Mouse (Mus musculus) gastrocnemius, adult 2 months (tissue): Measurements from ENCODE around the gene Ank. TPM values are rescaled to one million over a fixed set of nuclear protein-coding genes. Genes with fewer than 3 reads are reported as not detected.

Source experiments
- DNase-seq: peaks from one replicate; pipeline ENCODE4 v3.0.0; 2022
- H3K27ac ChIP-seq: fragments of 200-600 bp; 2 replicates; pipeline ENCODE4 v1.8.1; 2022; ENCODE audit warnings: mild to moderate bottlenecking
- H3K4me3 ChIP-seq: fragments of 200-600 bp; 2 replicates; pipeline ENCODE4 v1.8.1; 2022; ENCODE audit warnings: mild to moderate bottlenecking, moderate library complexity
- CTCF ChIP-seq: fragments of 200-600 bp; IDR thresholded peaks from 2 replicates; pipeline ENCODE4 v1.8.1; 2022; ENCODE audit warnings: antibody characterized with exemption, mild to moderate bottlenecking, moderate library complexity
- intact Hi-C: fragments of 180-260 bp; cut with DNase I; formaldehyde crosslinking; loops from one replicate; pipeline ENCODE4 v1.15.1; 2025
- total RNA-seq, 2 experiments: library from RNA; stranded (reverse); gene quantifications; 2 replicates each; pipeline ENCODE4 v1.2.3; 2021

The Ank gene
- total RNA-seq, 2 experiments from 2014 or later = 134 to 142 TPM

GRCm38 (mm10) chr15:27503801-27504730 is 37.6 kb downstream of the Ank start:
- no peak for TF ChIP-seq CTCF
- Histone ChIP-seq H3K27ac (peak overlapping the region; percentile 93), H3K4me3 (peak overlapping the region; percentile 36)
- intact Hi-C loops = loop anchor here (5.0 kb wide), 1 partner anchor 37 kb away; the partner anchor contains the start of gene Ank
- peak; percentile 76 for DNase-seq

GRCm38 (mm10) chr15:27506127-27506886 is 39.8 kb downstream of the Ank start:
- Histone ChIP-seq H3K4me3 (no peak overlapping the region), H3K27ac (peak overlapping the region; percentile 93)
- TF ChIP-seq CTCF = no peak
- DNase-seq = peak; percentile 60
- intact Hi-C loops = loop anchor here (5.0 kb wide), 1 partner anchor 36 kb away; no protein-coding TSS in a partner anchor

GRCm38 (mm10) chr15:27506893-27507596 is 40.6 kb downstream of the Ank start:
- TF ChIP-seq CTCF = no peak
- H3K4me3 ChIP-seq = no peak overlapping the region
- intact Hi-C loops = loop anchor here (5.0 kb wide), 1 partner anchor 35 kb away; no protein-coding TSS in a partner anchor
- H3K27ac ChIP-seq = peak overlapping the region; percentile 93
- no peak for DNase-seq

GRCm38 (mm10) chr15:27508169-27508568 is 41.7 kb downstream of the Ank start:
- peak overlapping the region; percentile 93 for H3K27ac ChIP-seq
- intact Hi-C loops = loop anchor here (5.0 kb wide), 1 partner anchor 34 kb away; no protein-coding TSS in a partner anchor
- TF ChIP-seq CTCF = no peak
- DNase-seq = no peak
- no peak overlapping the region for H3K4me3 ChIP-seq

- Histone ChIP-seq H3K27ac (peak overlapping the region; percentile 93), H3K4me3 (no peak overlapping the region)
- DNase-seq = peak; percentile 76
- intact Hi-C loops = loop anchor here (5.0 kb wide), 1 partner anchor 33 kb away; no protein-coding TSS in a partner anchor
- TF ChIP-seq CTCF = no peak
Observed at GRCm38 (mm10) chr15:27508982-27509381, 42.5 kb downstream of the Ank start.

GRCm38 (mm10) chr15:27516927-27517326 is 50.5 kb downstream of the Ank start:
- DNase-seq = no peak
- no peak for TF ChIP-seq CTCF
- intact Hi-C loops = no loop called here
- Histone ChIP-seq H3K27ac (0 out of 2 replicates have a peak overlapping the region, but pooled peaks have one; percentile 17), H3K4me3 (no peak overlapping the region)

- no peak for TF ChIP-seq CTCF
- H3K27ac ChIP-seq = 0 out of 2 replicates have a peak overlapping the region, but pooled peaks have one; percentile 16
- intact Hi-C loops = no loop called here
- no peak overlapping the region for H3K4me3 ChIP-seq
- DNase-seq = no peak
Observed at GRCm38 (mm10) chr15:27518026-27518425, 51.5 kb downstream of the Ank start.

- Histone ChIP-seq H3K4me3 (no peak overlapping the region), H3K27ac (no peak overlapping the region)
- intact Hi-C loops = no loop called here
- no peak for DNase-seq
- no peak for TF ChIP-seq CTCF
Observed at GRCm38 (mm10) chr15:27519857-27520256, 53.4 kb downstream of the Ank start.

- Histone ChIP-seq H3K27ac (peak overlapping the region; percentile 38), H3K4me3 (no peak overlapping the region)
- TF ChIP-seq CTCF = no peak
- DNase-seq = peak; percentile 51
- intact Hi-C loops = no loop called here
Observed at GRCm38 (mm10) chr15:27525233-27526005, 58.9 kb downstream of the Ank start.

GRCm38 (mm10) chr15:27528896-27529295 is 62.4 kb downstream of the Ank start:
- DNase-seq = no peak
- Histone ChIP-seq H3K27ac (peak overlapping the region; percentile 32), H3K4me3 (no peak overlapping the region)
- no peak for TF ChIP-seq CTCF
- intact Hi-C loops = no loop called here

- TF ChIP-seq CTCF = no peak
- intact Hi-C loops = no loop called here
- H3K27ac ChIP-seq = no peak overlapping the region; the same call in 1 of the 2 replicates
- no peak for DNase-seq
- H3K4me3 ChIP-seq = no peak overlapping the region
Observed at GRCm38 (mm10) chr15:27530023-27530422, 63.5 kb downstream of the Ank start.
